Mouse (Mus musculus) MEL (cell line): ENCODE results near the gene Ncoa3. TPM values are rescaled to one million over a fixed set of nuclear protein-coding genes. Genes with fewer than 3 reads are reported as not detected.

Experiments
- DNase-seq: peaks from one replicate; pipeline ENCODE4 v3.0.0; 2011; ENCODE audit warnings: low read depth, low spot score
- H3K27ac ChIP-seq: 2 replicates; pipeline ENCODE4 v1.5.1; 2012; ENCODE audit warnings: low read depth, mild to moderate bottlenecking, control low read depth, low read length, moderate library complexity; ENCODE audit not compliant: control insufficient read depth
- H3K27me3 ChIP-seq, 2 experiments: fragments of 150-350 bp in 1 of 2; sonication (generic) in 1 of 2; 2 replicates each; pipeline ENCODE4 v1.6.1; 2012; ENCODE audit warnings: low read length in 2 of 2, mild to moderate bottlenecking in 2 of 2, improper control_type of control experiment in 1 of 2, moderate library complexity in 1 of 2; ENCODE audit not compliant: insufficient read depth in 2 of 2, control insufficient read depth in 1 of 2
- H3K36me3 ChIP-seq, 2 experiments: 2 replicates each; pipeline ENCODE4 v1.6.1; 2012 to 2014; ENCODE audit warnings: low read length in 2 of 2, improper control_type of control experiment in 1 of 2, inconsistent platforms in 1 of 2, mild to moderate bottlenecking in 1 of 2; ENCODE audit not compliant: insufficient read depth in 2 of 2, control insufficient read depth in 1 of 2
- H3K4me1 ChIP-seq, 2 experiments: fragments of 150-350 bp in 1 of 2; sonication (generic) in 1 of 2; 2 replicates each; pipeline ENCODE4 v1.6.1; 2012; ENCODE audit warnings: low read length in 2 of 2, improper control_type of control experiment in 1 of 2, mild to moderate bottlenecking in 1 of 2; ENCODE audit not compliant: insufficient read depth in 2 of 2, control insufficient read depth in 1 of 2
- H3K4me3 ChIP-seq, 2 experiments: fragments of 150-350 bp in 1 of 2; sonication (generic) in 1 of 2; 2 replicates each; pipeline ENCODE4 v1.5.1; 2012; ENCODE audit warnings: low read depth in 2 of 2, low read length in 2 of 2, mild to moderate bottlenecking in 2 of 2, moderate library complexity in 2 of 2, control low read depth in 1 of 2, improper control_type of control experiment in 1 of 2; ENCODE audit not compliant: control insufficient read depth in 1 of 2, insufficient read depth in 1 of 2
- H3K79me2 ChIP-seq: 2 replicates; pipeline ENCODE4 v1.6.1; 2012; ENCODE audit warnings: mild to moderate bottlenecking, low read length, moderate library complexity; ENCODE audit not compliant: control insufficient read depth, poor library complexity, insufficient read depth
- H3K9ac ChIP-seq: 2 replicates; pipeline ENCODE4 v1.6.1; 2012; ENCODE audit warnings: low read depth, mild to moderate bottlenecking, control low read depth, low read length, moderate library complexity; ENCODE audit not compliant: control insufficient read depth, poor library complexity, severe bottlenecking
- H3K9me3 ChIP-seq: fragments of 150-350 bp; sonication (generic); replicated peaks from 2 replicates; pipeline ENCODE4 v1.6.1; 2012; ENCODE audit warnings: mild to moderate bottlenecking, low read length, improper control_type of control experiment, moderate library complexity; ENCODE audit not compliant: insufficient read depth
- CHD1 ChIP-seq: IDR thresholded peaks from 2 replicates; pipeline ENCODE4 v1.6.1; 2012; ENCODE audit warnings: low read depth, mild to moderate bottlenecking, inconsistent platforms, low read length, improper control_type of control experiment
- CHD2 ChIP-seq: IDR thresholded peaks from 2 replicates; pipeline ENCODE4 v1.6.1; 2011; ENCODE audit warnings: low read length, improper control_type of control experiment
- CTCF ChIP-seq, 3 experiments: IDR thresholded peaks in 2 of 3; conservative IDR thresholded peaks in 1 of 3; 2 replicates each; pipeline ENCODE4 v1.5.1; 2011 to 2012; ENCODE audit warnings: low read length in 3 of 3, low read depth in 2 of 3, mild to moderate bottlenecking in 2 of 3, improper control_type of control experiment in 1 of 3, inconsistent platforms in 1 of 3, mixed read lengths in 1 of 3, moderate library complexity in 1 of 3; ENCODE audit not compliant: control insufficient read depth in 1 of 3, insufficient read depth in 1 of 3, poor library complexity in 1 of 3, severe bottlenecking in 1 of 3
- E2F4 ChIP-seq: IDR thresholded peaks from 2 replicates; pipeline ENCODE4 v1.6.1; 2011; ENCODE audit warnings: low read depth, low read length, improper control_type of control experiment, borderline replicate concordance
- ETS1 ChIP-seq: IDR thresholded peaks from 2 replicates; pipeline ENCODE4 v1.6.1; 2012; ENCODE audit warnings: low read depth, mild to moderate bottlenecking, inconsistent platforms, low read length, improper control_type of control experiment, moderate library complexity
- GABPA ChIP-seq: IDR thresholded peaks from 2 replicates; pipeline ENCODE4 v1.6.1; 2012; ENCODE audit warnings: low read depth, mild to moderate bottlenecking, inconsistent platforms, low read length, improper control_type of control experiment, moderate library complexity
- KAT2A ChIP-seq: conservative IDR thresholded peaks from 2 replicates; pipeline ENCODE4 v1.6.1; 2012; ENCODE audit warnings: low read depth, low read length, improper control_type of control experiment, inconsistent platforms
- MAFK ChIP-seq: IDR thresholded peaks from 2 replicates; pipeline ENCODE4 v1.6.1; 2011; ENCODE audit warnings: low read depth, mild to moderate bottlenecking, low read length, improper control_type of control experiment, borderline replicate concordance
- MAX ChIP-seq: IDR thresholded peaks from 2 replicates; pipeline ENCODE4 v1.6.1; 2011; ENCODE audit warnings: low read length, improper control_type of control experiment
- MEF2A ChIP-seq: IDR thresholded peaks from 2 replicates; pipeline ENCODE4 v1.6.1; 2014; ENCODE audit warnings: low read depth, mild to moderate bottlenecking, inconsistent platforms, low read length, improper control_type of control experiment; ENCODE audit not compliant: poor library complexity, insufficient replicate concordance, severe bottlenecking; ENCODE audit errors: extremely low read depth
- MXI1 ChIP-seq: IDR thresholded peaks from 2 replicates; pipeline ENCODE4 v1.6.1; 2011; ENCODE audit warnings: mild to moderate bottlenecking, low read depth, low read length, improper control_type of control experiment
- MYB ChIP-seq: IDR thresholded peaks from 2 replicates; pipeline ENCODE4 v1.6.1; 2011; ENCODE audit warnings: mild to moderate bottlenecking, low read depth, low read length, improper control_type of control experiment
- MYC ChIP-seq: IDR thresholded peaks from 2 replicates; pipeline ENCODE4 v1.6.1; 2011; ENCODE audit warnings: low read depth, mild to moderate bottlenecking, low read length, improper control_type of control experiment, moderate library complexity
- NRF1 ChIP-seq: IDR thresholded peaks from 2 replicates; pipeline ENCODE4 v1.6.1; 2014; ENCODE audit warnings: low read depth, mild to moderate bottlenecking, inconsistent platforms, low read length, improper control_type of control experiment, moderate library complexity; ENCODE audit not compliant: poor library complexity, insufficient read depth, severe bottlenecking
- POLR2AphosphoS2 ChIP-seq: IDR thresholded peaks from 2 replicates; pipeline ENCODE4 v1.6.1; 2011; ENCODE audit warnings: low read length, improper control_type of control experiment
- RAD21 ChIP-seq: IDR thresholded peaks from 2 replicates; pipeline ENCODE4 v1.6.1; 2011; ENCODE audit warnings: mild to moderate bottlenecking, low read depth, low read length, improper control_type of control experiment
- RCOR1 ChIP-seq: IDR thresholded peaks from 2 replicates; pipeline ENCODE4 v1.6.1; 2012; ENCODE audit warnings: low read depth, mild to moderate bottlenecking, inconsistent platforms, low read length, improper control_type of control experiment
- SIN3A ChIP-seq: IDR thresholded peaks from 2 replicates; pipeline ENCODE4 v1.6.1; 2012; ENCODE audit warnings: low read length, improper control_type of control experiment, inconsistent platforms
- SMC3 ChIP-seq: IDR thresholded peaks from 2 replicates; pipeline ENCODE4 v1.6.1; 2011; ENCODE audit warnings: low read depth, low read length, improper control_type of control experiment
- TAL1 ChIP-seq: IDR thresholded peaks from 2 replicates; pipeline ENCODE4 v1.6.1; 2012; ENCODE audit warnings: mild to moderate bottlenecking, inconsistent platforms, low read length, moderate library complexity, mixed read lengths
- TBP ChIP-seq: IDR thresholded peaks from 2 replicates; pipeline ENCODE4 v1.8.0; 2011; ENCODE audit warnings: low read depth, low read length, improper control_type of control experiment
- TCF12 ChIP-seq: IDR thresholded peaks from 2 replicates; pipeline ENCODE4 v1.6.1; 2014; ENCODE audit warnings: low read depth, mild to moderate bottlenecking, inconsistent platforms, low read length, improper control_type of control experiment, moderate library complexity
- USF2 ChIP-seq, 2 experiments: IDR thresholded peaks; 2 replicates each; pipeline ENCODE4 v1.6.1; 2011 to 2012; ENCODE audit warnings: improper control_type of control experiment in 2 of 2, low read length in 2 of 2, borderline replicate concordance in 1 of 2, inconsistent platforms in 1 of 2, low read depth in 1 of 2, mild to moderate bottlenecking in 1 of 2; ENCODE audit not compliant: insufficient read depth in 1 of 2
- ZMIZ1 ChIP-seq: IDR thresholded peaks from 2 replicates; pipeline ENCODE4 v1.6.1; 2012; ENCODE audit warnings: low read depth, mild to moderate bottlenecking, inconsistent platforms, low read length, improper control_type of control experiment, moderate library complexity
- ZNF384 ChIP-seq: IDR thresholded peaks from 2 replicates; pipeline ENCODE4 v1.6.1; 2012; ENCODE audit warnings: low read depth, mild to moderate bottlenecking, inconsistent platforms, low read length, improper control_type of control experiment
- polyA plus RNA-seq, 2 experiments: library from polyadenylated mRNA; stranded (reverse) in 1 of 2; unstranded in 1 of 2; fragments of >175 nt in 1 of 2; fragments of >200 nt in 1 of 2; gene quantifications; 2 replicates each; pipeline versions ENCODE4 v1.2.1 to v1.2.4; 2012; ENCODE audit warnings: low replicate concordance in 2 of 2, low read depth in 1 of 2; ENCODE audit not compliant: insufficient read length in 2 of 2, insufficient read depth in 1 of 2, missing spikeins in 1 of 2
- total RNA-seq: library from RNA; depleted of rRNA; stranded (reverse); fragments of 300-350 nt; gene quantifications from 2 replicates; pipeline ENCODE4 v1.2.3, GENCODE M21; 2012

Ncoa3 gene
- total and polyA plus RNA-seq, 3 experiments: 5.7 to 19.8 (median 10.3) TPM

DNA sequence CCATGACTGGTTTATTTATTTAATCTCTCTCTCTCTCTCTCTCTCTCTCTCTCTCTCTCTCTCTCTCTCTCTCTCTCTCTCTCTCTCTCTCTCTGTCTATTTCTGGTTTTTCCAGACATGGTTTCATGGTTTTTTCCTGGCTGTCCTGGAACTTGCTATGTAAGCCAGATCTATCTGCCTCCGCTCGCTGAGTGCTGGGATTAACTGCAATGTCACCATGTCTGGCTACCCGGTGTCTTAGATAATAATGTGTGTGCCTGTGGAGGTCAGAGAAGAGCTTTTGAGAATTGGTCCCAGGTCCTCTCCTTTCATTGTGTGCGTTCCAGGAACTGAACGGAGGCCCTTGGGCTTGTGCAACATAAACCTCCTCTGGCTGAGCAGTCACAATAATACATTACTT is 29.6 kb upstream of the Ncoa3 start:
- Histone ChIP-seq H3K36me3 (peaks cover 0 to 5% of the 10 kb centered on the region in 2 experiments; a peak in 1 of 4 replicates), H3K27me3 (no peaks in the 10 kb centered on the region), H3K79me2 (no peaks in the 10 kb centered on the region), H3K9ac (no peak overlapping the region), H3K4me3 (no peak overlapping the region), H3K9me3 (no peaks in the 10 kb centered on the region), H3K4me1 (peaks cover 0 to 6% of the 10 kb centered on the region in 2 experiments; a peak in 2 of 4 replicates), H3K27ac (no peak overlapping the region)
- DNase-seq: no peak
- TF ChIP-seq SIN3A (no peak), MXI1 (no peak), RCOR1 (no peak), MEF2A (no peak), TCF12 (no peak), E2F4 (no peak), CHD1 (no peak), MAX (no peak), MAFK (no peak), CHD2 (no peak), NRF1 (no peak), KAT2A (no peak), TAL1 (no peak), TBP (no peak), ZMIZ1 (no peak), RAD21 (no peak), CTCF (IDR thresholded peaks at IDR 0.05 in 2 of 3, conservative IDR thresholded peaks at IDR 0.05 in 1 of 3; ENCODE audit: control insufficient read depth in 1 of 3, insufficient read depth in 1 of 3, low read depth in 2 of 3, low read length in 3 of 3, poor library complexity in 1 of 3, severe bottlenecking in 1 of 3) (no peak), MYB (no peak)

DNA sequence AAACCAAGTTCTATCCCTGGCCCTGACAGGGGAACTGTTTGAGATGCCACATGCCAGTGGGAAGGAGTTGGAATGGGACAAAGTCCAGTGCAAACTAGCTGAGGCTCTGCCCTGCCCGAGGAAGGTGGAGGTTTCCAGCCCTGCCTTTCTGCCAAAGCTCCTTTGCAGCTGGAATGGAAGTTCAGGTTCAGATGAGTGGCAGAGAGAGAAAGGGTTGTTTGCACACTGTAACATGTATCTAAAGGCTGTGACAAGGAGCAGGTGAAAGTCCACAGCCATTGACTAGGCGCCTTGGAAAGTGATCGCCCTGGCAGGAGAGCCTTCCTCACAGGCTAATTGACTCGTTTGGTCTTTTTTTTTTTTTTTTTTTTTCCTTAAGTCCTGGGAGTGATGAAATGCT is 28.3 kb upstream of the Ncoa3 start:
- Histone ChIP-seq H3K36me3 (peaks cover 0 to 13% of the 10 kb centered on the region in 2 experiments; a peak in 2 of 4 replicates), H3K4me1 (peaks cover 3 to 18% of the 10 kb centered on the region in 2 experiments)
- no peak for TF ChIP-seq POLR2AphosphoS2
- no peak for TF ChIP-seq USF2 (IDR thresholded peaks at IDR 0.05; ENCODE audit: borderline replicate concordance in 1 of 2, insufficient read depth in 1 of 2, low read depth in 1 of 2, low read length in 2 of 2)
- TF ChIP-seq ETS1: no peak
- TF ChIP-seq TCF12: no peak
- TF ChIP-seq ZMIZ1: no peak
- TF ChIP-seq RCOR1: no peak
- no peak for TF ChIP-seq MEF2A
- no peak for TF ChIP-seq GABPA
- no peak for TF ChIP-seq MYC
- no peak for TF ChIP-seq MAFK
- TF ChIP-seq ZNF384: no peak
- no peak for TF ChIP-seq SIN3A
- TF ChIP-seq KAT2A: no peak
- no peak for TF ChIP-seq SMC3
- no peak for TF ChIP-seq CHD2
- TF ChIP-seq, all 39 proteins: peak for 0
- Histone ChIP-seq H3K4me3 (no peak overlapping the region), H3K9ac (no peak overlapping the region), H3K27me3 (no peaks in the 10 kb centered on the region), H3K27ac (no peak overlapping the region), H3K79me2 (no peaks in the 10 kb centered on the region), H3K9me3 (no peaks in the 10 kb centered on the region)
- no peak for DNase-seq
